Mouse (Mus musculus): ENCODE data around the gene Prickle2. TPM values are rescaled to one million over a fixed set of nuclear protein-coding genes. Genes with fewer than 3 reads are reported as not detected.

Gene Prickle2
- total and polyA plus RNA-seq, 3 experiments, result 0.05 TPM; not detected in 2

GRCm38 (mm10) chr6:92545204-92545603, 160.8 kb downstream of the Prickle2 start:
- no peak for DNase-seq (ENCODE audit: low spot score)
- Histone ChIP-seq H3K27me3 (ENCODE audit: insufficient read depth, low read length) (no peaks in the 10 kb centered on the region), H3K9me3 (replicated peaks) (no peaks in the 10 kb centered on the region), H3K4me3 (ENCODE audit: low read depth, low read length) (no peak overlapping the region), H3K4me1 (ENCODE audit: insufficient read depth, low read depth, low read length) (no peaks in the 10 kb centered on the region), H3K36me3 (replicated peaks) (no peaks in the 10 kb centered on the region)
- ATAC-seq (ENCODE audit: extremely low read depth, insufficient number of reproducible peaks, low FRiP score, poor library complexity, severe bottlenecking), result no peak
- TF ChIP-seq TAL1 (conservative IDR thresholded peaks at IDR 0.05; ENCODE audit: low read depth, low read length) (no peak), GATA1 (IDR thresholded peaks at IDR 0.05; ENCODE audit: borderline replicate concordance, low read length) (no peak), GATA2 (IDR thresholded peaks at IDR 0.05; ENCODE audit: borderline replicate concordance, low read depth, low read length) (no peak)

DNA sequence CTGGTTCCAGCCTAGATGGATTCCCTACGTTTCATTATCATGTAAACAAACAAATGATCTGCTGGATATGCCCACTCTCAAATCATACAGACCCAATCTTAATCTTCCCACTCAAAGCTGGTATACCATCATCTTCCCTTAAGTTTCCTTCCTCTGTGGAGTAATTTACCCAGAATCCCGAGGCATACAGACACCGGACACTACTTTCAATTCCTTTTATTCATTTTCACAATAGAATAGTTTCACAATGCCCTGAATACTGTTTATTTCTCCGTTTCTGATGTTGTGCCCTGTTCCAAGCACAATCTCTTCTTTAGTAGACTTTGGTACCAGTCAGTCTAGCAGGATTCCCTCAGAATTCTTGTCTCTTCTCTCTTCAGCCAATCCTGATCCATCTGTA, 162.1 kb downstream of the Prickle2 start:
- Histone ChIP-seq H3K4me3 (ENCODE audit: low read depth, low read length) (no peak overlapping the region), H3K4me1 (ENCODE audit: insufficient read depth, low read depth, low read length) (no peaks in the 10 kb centered on the region), H3K36me3 (replicated peaks) (no peaks in the 10 kb centered on the region), H3K9me3 (replicated peaks) (no peaks in the 10 kb centered on the region), H3K27me3 (ENCODE audit: insufficient read depth, low read length) (no peaks in the 10 kb centered on the region)
- TF ChIP-seq TAL1 (conservative IDR thresholded peaks at IDR 0.05; ENCODE audit: low read depth, low read length), result no peak
- TF ChIP-seq GATA2 (IDR thresholded peaks at IDR 0.05; ENCODE audit: borderline replicate concordance, low read depth, low read length), result no peak
- TF ChIP-seq POLR2AphosphoS5 (IDR thresholded peaks at IDR 0.05; ENCODE audit: insufficient replicate concordance, low read depth, low read length), result no peak
- TF ChIP-seq GATA1 (IDR thresholded peaks at IDR 0.05; ENCODE audit: borderline replicate concordance, low read length), result no peak
- no peak for TF ChIP-seq CTCF (IDR thresholded peaks at IDR 0.05; ENCODE audit: low read depth, low read length)
- DNase-seq (ENCODE audit: low spot score), result no peak
- no peak for ATAC-seq (ENCODE audit: extremely low read depth, insufficient number of reproducible peaks, low FRiP score, poor library complexity, severe bottlenecking)

DNA sequence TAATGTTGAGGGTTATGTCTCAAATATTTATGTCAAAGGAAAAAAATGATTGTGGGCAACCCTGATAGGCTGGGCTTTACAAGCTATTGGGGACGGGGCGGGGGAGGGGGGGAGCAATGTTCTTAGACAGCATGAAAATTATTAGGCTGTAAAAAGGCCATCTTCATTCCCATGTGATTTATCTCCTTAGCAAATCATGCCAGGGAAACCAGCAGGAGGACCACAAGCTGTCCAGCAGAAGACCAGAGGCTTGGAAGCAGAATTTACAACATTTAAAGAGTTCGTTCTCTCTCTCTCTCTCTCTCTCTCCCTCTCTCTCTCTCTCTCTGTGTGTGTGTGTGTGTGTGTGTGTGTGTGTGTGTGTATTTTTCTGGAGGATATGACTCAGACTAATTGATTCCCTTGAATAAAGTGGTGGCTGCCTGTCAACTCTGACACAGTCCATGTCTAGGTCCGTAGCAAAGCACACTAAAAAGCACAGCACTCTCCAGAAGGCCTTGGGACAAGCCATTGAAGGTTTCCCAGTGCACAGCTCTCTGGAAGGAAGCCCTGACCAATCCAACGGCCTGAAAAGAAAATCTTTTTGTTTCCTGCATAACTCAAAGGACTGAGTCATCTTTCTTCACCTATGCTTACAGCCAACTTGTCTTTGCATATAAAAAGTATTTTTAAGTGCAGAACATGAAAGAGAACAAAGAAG, 163.4 kb downstream of the Prickle2 start:
- Histone ChIP-seq H3K4me1 (ENCODE audit: insufficient read depth, low read depth, low read length) (no peaks in the 10 kb centered on the region), H3K36me3 (replicated peaks) (no peaks in the 10 kb centered on the region), H3K27me3 (ENCODE audit: insufficient read depth, low read length) (no peaks in the 10 kb centered on the region), H3K9me3 (replicated peaks) (no peaks in the 10 kb centered on the region), H3K4me3 (ENCODE audit: low read depth, low read length) (no peak overlapping the region)
- TF ChIP-seq GATA1 (IDR thresholded peaks at IDR 0.05; ENCODE audit: borderline replicate concordance, low read length), result no peak
- TF ChIP-seq TAL1 (conservative IDR thresholded peaks at IDR 0.05; ENCODE audit: low read depth, low read length), result no peak
- no peak for TF ChIP-seq CTCF (IDR thresholded peaks at IDR 0.05; ENCODE audit: low read depth, low read length)
- TF ChIP-seq GATA2 (IDR thresholded peaks at IDR 0.05; ENCODE audit: borderline replicate concordance, low read depth, low read length), result no peak
- no peak for TF ChIP-seq POLR2AphosphoS5 (IDR thresholded peaks at IDR 0.05; ENCODE audit: insufficient replicate concordance, low read depth, low read length)
- ATAC-seq (ENCODE audit: extremely low read depth, insufficient number of reproducible peaks, low FRiP score, poor library complexity, severe bottlenecking) (no peak), DNase-seq (ENCODE audit: low spot score) (no peak)

DNA sequence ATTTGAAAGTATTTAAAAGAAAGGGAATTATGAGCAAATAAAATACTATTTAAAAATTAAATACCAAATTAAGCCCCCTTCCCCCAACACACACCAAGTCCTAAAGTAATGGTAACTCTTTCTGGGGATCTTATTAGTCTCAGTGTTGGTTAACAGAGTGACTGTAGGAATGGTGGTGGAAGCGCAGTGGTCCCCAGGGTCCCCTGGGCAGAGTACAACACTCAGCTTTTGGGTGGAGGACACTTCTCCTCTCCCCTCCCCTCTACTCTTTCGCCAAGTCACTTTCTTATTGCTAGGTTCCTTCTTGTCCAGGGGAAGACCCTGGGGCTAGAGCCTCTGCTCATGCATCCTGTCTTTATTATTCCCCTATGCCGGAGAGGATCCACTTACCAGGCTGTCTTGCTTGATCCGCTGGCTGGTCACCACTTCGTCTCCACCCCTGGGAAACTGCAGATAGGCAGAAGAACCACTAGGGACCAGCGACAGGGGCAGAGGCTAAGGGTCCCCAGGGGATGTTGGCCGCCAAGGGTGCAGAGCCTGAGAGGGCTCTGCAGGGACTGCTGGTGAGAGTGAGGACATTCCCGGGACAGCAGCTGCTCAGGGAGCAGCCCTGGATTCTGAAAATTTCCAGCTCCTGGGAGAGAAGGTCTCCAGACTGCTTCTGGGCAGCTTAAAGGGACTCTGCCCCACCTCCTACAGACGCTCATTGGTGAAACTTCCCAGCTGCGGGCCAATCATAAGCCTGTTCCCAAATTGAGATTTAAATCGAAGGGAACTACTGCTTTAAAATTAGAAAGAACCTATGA, 171.5 kb downstream of the Prickle2 start:
- DNase-seq (ENCODE audit: low spot score), result no peak
- TF ChIP-seq CTCF (IDR thresholded peaks at IDR 0.05; ENCODE audit: low read depth, low read length) (no peak), GATA2 (IDR thresholded peaks at IDR 0.05; ENCODE audit: borderline replicate concordance, low read depth, low read length) (no peak), POLR2AphosphoS5 (IDR thresholded peaks at IDR 0.05; ENCODE audit: insufficient replicate concordance, low read depth, low read length) (no peak), GATA1 (IDR thresholded peaks at IDR 0.05; ENCODE audit: borderline replicate concordance, low read length) (no peak), TAL1 (conservative IDR thresholded peaks at IDR 0.05; ENCODE audit: low read depth, low read length) (no peak)
- Histone ChIP-seq H3K4me3 (ENCODE audit: low read depth, low read length) (no peak overlapping the region), H3K36me3 (replicated peaks) (no peaks in the 10 kb centered on the region), H3K9me3 (replicated peaks) (no peaks in the 10 kb centered on the region), H3K27me3 (ENCODE audit: insufficient read depth, low read length) (no peaks in the 10 kb centered on the region), H3K4me1 (ENCODE audit: insufficient read depth, low read depth, low read length) (no peaks in the 10 kb centered on the region)
- ATAC-seq (ENCODE audit: extremely low read depth, insufficient number of reproducible peaks, low FRiP score, poor library complexity, severe bottlenecking), result no peak

DNA sequence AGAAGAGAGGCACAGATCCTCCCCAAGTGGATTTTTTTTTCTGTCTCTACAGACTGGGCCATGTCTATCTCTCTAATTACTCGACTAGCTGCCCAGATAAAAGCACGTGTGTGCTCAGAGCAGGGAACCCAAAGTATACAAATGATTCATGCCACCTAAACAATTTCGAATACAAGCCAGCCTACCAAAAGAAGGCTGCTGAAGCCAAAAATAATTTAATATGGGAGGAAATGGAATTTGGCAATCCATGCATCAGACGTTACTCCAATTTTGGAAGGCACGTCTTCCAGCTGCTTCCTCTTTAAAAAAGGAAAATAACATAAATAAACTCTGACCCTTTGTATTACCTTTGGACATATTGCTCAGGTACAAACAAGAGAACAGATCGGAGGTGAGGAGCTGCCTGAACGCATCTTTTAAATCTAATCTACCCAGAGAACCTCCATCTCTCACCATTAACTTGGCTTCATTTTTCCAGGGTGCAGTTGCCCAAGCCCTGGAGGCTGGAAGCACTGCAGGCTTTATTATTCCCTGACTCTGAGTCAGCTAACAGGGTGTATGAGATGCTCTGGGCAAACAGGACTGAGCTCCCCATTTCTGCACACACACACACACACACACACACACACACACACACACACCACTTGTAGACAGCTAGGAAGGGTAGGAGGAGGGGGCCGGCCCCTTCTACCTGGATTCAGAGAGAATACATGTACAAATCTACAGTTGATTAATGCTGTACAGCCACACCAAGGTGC, 172.5 kb downstream of the Prickle2 start:
- no peaks in the 10 kb centered on the region for H3K36me3 ChIP-seq (replicated peaks)
- ATAC-seq (ENCODE audit: extremely low read depth, insufficient number of reproducible peaks, low FRiP score, poor library complexity, severe bottlenecking), result no peak
- TF ChIP-seq TAL1 (conservative IDR thresholded peaks at IDR 0.05; ENCODE audit: low read depth, low read length) (no peak), GATA1 (IDR thresholded peaks at IDR 0.05; ENCODE audit: borderline replicate concordance, low read length) (no peak), POLR2AphosphoS5 (IDR thresholded peaks at IDR 0.05; ENCODE audit: insufficient replicate concordance, low read depth, low read length) (no peak), CTCF (IDR thresholded peaks at IDR 0.05; ENCODE audit: low read depth, low read length) (no peak), GATA2 (IDR thresholded peaks at IDR 0.05; ENCODE audit: borderline replicate concordance, low read depth, low read length) (no peak)
- H3K27me3 ChIP-seq (ENCODE audit: insufficient read depth, low read length), result no peaks in the 10 kb centered on the region
- H3K9me3 ChIP-seq (replicated peaks), result no peaks in the 10 kb centered on the region
- no peak for DNase-seq (ENCODE audit: low spot score)
- H3K4me1 ChIP-seq (ENCODE audit: insufficient read depth, low read depth, low read length), result no peaks in the 10 kb centered on the region
- H3K4me3 ChIP-seq (ENCODE audit: low read depth, low read length), result no peak overlapping the region

DNA sequence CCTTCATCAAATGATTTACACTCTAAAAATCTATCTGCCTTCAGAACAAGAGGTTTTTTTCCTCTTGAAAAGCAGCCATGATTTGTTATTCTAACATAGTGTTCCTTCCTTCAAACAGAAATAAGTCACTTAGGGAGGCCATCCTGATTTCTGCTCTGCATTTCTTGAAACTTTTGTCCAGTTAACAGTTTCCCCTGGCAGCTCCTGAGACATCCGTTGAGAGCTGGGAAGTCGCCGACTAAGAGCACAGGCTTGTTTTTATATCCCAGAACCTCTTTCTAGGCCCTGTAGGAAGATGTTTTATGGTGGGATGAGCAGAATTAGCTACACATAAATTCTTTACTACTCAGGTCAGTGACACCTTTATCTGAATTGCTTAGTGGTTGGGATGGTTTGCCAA, 173.1 kb downstream of the Prickle2 start:
- DNase-seq (ENCODE audit: low spot score), result no peak
- H3K27me3 ChIP-seq (ENCODE audit: insufficient read depth, low read length), result no peaks in the 10 kb centered on the region
- TF ChIP-seq TAL1 (conservative IDR thresholded peaks at IDR 0.05; ENCODE audit: low read depth, low read length), result no peak
- no peak for TF ChIP-seq POLR2AphosphoS5 (IDR thresholded peaks at IDR 0.05; ENCODE audit: insufficient replicate concordance, low read depth, low read length)
- TF ChIP-seq GATA1 (IDR thresholded peaks at IDR 0.05; ENCODE audit: borderline replicate concordance, low read length), result no peak
- TF ChIP-seq GATA2 (IDR thresholded peaks at IDR 0.05; ENCODE audit: borderline replicate concordance, low read depth, low read length), result no peak
- no peak for TF ChIP-seq CTCF (IDR thresholded peaks at IDR 0.05; ENCODE audit: low read depth, low read length)
- H3K4me1 ChIP-seq (ENCODE audit: insufficient read depth, low read depth, low read length), result no peaks in the 10 kb centered on the region
- H3K9me3 ChIP-seq (replicated peaks), result no peaks in the 10 kb centered on the region
- H3K36me3 ChIP-seq (replicated peaks), result no peaks in the 10 kb centered on the region
- ATAC-seq (ENCODE audit: extremely low read depth, insufficient number of reproducible peaks, low FRiP score, poor library complexity, severe bottlenecking), result no peak
- no peak overlapping the region for H3K4me3 ChIP-seq (ENCODE audit: low read depth, low read length)

Data from G1E (cell line).